Mouse (Mus musculus) fibroblast of lung, adult 2 months (primary cell): Measurements from ENCODE around the gene Spdl1.

ENCODE experiments used
- DNase-seq: peaks from one replicate; pipeline ENCODE4 v3.0.0-alpha.2; 2011; ENCODE audit warnings: low read depth

Spdl1 gene

GRCm38 (mm10) chr11:34833318-34834086, at the start of gene Spdl1:
Gene Spdl1, minus strand, starts transcription at chr11:34833641.
- DNase-seq, result peak; percentile 91

DNA sequence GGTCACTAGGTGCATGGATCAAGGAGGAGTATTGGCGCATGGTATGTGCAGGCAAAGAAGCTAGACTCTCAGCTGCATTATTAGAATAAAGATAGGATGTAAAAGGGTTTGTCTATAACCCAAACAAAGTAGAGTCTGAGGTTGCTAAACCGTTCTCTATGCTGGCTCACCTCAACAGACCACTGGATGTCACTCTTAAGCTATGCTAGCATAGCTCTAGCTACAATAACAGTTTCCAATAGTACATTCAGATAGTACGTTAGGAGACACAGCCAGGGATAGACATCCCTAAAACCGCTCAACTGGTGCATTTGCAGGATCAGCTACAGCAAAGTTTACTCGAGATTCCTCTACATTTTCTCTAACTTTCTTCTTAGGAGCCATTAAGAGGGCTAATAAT, 48.1 kb upstream of the Spdl1 start:
- DNase-seq, result no peak

DNA sequence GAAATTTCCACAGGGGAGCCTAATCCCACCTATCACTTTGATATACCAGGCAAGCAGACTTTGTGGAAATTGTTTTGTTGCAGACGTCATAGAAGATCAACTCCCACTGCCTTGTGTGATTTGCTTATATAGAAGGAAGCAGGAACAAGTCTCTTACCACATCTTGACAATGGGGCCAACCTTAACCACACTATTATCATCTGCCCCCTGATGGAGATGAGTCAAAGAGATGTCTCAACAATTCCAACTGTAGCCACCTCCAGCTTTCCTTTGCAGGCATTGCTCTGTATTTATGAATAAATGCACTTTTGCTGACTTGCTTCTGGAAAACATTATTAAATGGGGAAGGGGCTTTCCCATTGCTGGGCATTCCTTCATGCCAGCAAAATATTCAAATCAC, 46.2 kb upstream of the Spdl1 start:
- DNase-seq, result no peak

GRCm38 (mm10) chr11:34873861-34874260, 40.4 kb upstream of the Spdl1 start:
- no peak for DNase-seq

DNA sequence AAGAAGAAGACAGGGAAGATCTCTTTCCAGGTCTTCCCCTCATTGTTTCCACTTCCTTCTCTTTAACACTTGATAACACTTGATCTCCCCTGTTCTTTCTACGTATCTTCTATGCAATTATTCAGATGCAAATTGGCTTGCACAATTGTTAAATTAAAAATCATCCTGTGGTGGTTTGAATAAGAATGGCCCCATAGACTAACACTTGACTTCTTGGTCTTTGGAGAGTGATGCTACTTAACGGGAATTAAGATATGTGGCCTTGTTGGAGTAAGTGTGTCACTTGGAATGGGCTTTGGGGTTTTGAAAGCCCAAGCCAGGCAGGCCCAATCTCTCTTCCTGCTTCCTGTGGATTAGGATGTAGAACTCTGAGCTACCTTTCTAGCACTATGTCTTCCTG, 39.0 kb upstream of the Spdl1 start:
- DNase-seq, result no peak

- DNase-seq, result no peak
Measured at GRCm38 (mm10) chr11:34871991-34872390, 38.5 kb upstream of the Spdl1 start.

GRCm38 (mm10) chr11:34871456-34871855, 38.0 kb upstream of the Spdl1 start:
- DNase-seq, result peak; percentile 40

DNA sequence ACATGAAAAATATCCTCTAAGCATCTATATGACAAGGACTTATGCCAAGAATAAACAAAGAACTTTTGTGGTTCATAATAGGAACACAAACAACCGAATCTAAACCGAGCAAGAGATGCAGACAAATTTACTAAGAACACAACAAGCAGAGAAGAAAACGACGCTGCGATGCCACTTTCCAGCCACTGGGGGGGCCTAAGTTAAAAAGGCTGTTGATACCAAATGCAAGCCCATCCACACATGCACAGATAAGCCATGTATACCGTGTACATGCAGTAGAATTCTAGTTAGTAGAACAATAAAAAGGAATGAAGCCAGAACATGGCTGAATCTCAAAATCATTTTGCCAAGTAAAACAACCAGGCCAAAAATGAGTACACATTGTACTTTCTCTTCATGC, 35.2 kb upstream of the Spdl1 start:
- no peak for DNase-seq

DNA sequence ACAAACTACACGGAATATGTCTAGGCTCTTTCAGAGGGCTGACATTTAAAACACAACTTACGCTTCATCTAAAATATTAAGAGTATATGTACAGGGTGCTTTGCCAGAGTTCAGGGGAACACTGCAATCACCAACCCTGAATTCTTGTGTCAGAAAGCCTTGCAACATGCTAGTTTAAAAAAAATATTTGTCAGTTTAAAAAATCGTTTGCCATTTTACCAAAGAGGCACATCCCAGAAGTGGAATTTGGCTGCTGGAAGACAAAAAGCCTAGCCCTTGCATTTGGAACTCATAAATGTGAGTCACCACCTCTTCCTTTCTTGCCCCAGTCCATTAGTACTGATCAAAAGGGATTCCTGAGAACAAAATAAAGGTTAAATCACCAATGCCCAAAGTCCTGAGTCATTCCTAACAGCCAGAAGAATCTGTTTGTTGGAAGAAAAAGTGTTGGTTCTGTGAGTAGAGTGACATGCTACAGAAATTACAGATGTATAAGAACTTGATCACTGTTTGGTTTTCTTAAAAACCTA, 32.4 kb upstream of the Spdl1 start:
- DNase-seq, result peak; percentile 51

GRCm38 (mm10) chr11:34865181-34865580, 31.7 kb upstream of the Spdl1 start:
- DNase-seq, result peak; percentile 81

- DNase-seq, result no peak
Measured at GRCm38 (mm10) chr11:34856652-34857051, 23.2 kb upstream of the Spdl1 start.

DNA sequence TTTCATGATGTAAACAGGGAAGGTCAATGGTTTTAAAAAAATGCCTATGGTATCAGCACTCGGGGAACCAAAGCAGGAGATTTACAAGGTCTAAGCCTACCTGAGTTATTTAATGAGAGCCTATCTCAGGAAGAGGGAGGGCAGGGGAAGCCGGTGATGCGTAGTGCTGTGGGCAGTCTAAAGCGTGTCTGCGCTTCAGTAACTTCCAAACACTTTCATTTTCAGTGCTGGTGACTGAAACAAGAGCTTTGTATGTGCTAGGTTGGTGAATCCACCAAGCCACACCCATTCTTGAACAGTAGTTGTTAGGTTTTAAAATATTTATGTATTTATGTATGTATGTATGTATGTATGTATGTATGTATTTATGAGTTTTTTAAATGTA, 12.8 kb upstream of the Spdl1 start:
- no peak for DNase-seq

DNA sequence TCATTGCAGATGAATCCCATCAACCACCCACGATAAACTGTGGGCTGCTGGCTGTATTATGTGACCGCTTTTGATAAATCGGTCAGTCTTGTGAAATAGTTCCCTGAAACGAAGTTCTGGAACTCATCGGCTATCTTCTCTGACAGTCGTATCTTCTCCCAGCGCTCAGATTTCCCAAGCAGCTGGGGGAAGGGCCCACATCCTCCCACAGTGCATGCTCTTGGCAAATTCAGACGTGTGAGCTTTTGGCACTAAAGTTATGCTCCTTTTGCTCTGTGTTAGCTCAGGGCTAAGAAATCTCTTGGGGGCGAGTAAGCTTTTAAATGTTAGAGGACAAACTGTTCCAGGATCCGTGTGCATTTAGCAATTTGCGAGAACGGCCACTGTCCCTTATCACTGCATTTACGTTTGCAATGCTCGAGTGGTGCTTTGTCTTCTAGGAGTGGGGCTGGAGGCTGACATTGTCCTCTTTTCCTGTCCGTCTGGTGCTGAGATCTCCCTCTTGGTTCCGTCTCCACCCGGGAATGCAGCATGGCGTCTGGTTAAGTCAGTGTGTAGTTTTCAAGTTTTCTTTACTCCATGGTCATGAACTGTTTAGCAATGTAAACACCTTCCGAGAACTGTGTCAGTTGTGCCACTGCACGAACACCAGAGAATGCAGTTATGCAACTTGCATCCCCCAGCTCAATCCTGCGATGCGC, 12.3 kb upstream of the Spdl1 start:
- no peak for DNase-seq

GRCm38 (mm10) chr11:34843517-34843916, 10.1 kb upstream of the Spdl1 start:
- no peak for DNase-seq

GRCm38 (mm10) chr11:34840283-34840682, 6.8 kb upstream of the Spdl1 start:
- no peak for DNase-seq

GRCm38 (mm10) chr11:34839051-34839450, 5.6 kb upstream of the Spdl1 start:
- DNase-seq, result no peak

- DNase-seq, result no peak
Measured at GRCm38 (mm10) chr11:34836272-34836671, 2.8 kb upstream of the Spdl1 start.

DNA sequence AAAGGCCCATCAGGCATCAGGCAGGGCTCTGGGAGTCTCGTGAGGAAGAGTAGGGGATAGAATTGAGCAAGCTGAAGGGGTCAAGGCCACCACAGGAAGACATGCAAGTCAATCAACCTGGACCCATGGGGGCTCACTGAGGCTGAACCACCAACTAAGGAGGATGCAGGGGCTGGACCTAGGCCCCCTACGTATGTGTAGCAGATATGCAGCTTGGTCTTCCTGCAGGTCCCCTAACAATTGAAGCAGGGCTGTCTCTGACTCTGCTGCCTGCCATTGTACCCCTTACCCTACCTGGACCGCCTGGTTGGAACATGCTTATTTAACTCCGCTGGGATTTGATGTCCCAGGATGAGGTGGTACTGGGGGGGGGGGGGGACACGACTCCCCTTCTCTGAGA, 763 bp downstream of the Spdl1 start:
- no peak for DNase-seq

DNA sequence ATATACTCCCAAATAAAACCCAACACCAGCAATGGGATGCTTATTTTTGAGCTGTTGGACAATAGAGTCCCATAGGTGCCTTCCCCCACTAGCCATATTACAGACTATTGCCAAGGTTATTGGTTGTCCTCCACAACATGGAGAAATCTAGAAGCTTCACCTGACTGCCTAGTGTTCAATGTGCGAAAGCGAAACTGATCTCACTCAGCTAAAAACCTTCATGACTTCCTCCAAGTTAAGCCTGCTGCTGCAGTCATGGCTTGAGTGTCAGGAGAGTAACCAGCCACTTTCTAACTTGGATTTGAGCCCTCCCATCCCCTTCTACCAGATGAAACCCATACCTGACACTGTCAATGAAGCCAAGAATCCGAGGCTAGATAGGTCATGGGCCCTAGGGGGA, 5.6 kb downstream of the Spdl1 start:
- DNase-seq, result no peak

GRCm38 (mm10) chr11:34826940-34827339, 6.5 kb downstream of the Spdl1 start:
- DNase-seq, result no peak

- no peak for DNase-seq
Measured at GRCm38 (mm10) chr11:34824791-34825190, 8.7 kb downstream of the Spdl1 start.

GRCm38 (mm10) chr11:34814767-34815166, 18.7 kb downstream of the Spdl1 start:
- peak; percentile 13 for DNase-seq

- DNase-seq, result no peak
Measured at GRCm38 (mm10) chr11:34814319-34814718, 19.1 kb downstream of the Spdl1 start.
